Mouse (Mus musculus): ENCODE measurements around the gene Tmem106a. TPM values are rescaled to one million over a fixed set of nuclear protein-coding genes. Genes with fewer than 3 reads are reported as not detected.
"Not testable (repeated sequence)": the region's sequence is repeated elsewhere in the genome, so short reads cannot be mapped to it uniquely, and the experiment has no call there.

Tmem106a gene
- total and polyA plus RNA-seq, 2 experiments from 2014 or later = 5.1 to 5.2 TPM

- no peak for ATAC-seq
- no peak overlapping the region for H3K27ac ChIP-seq
- peaks cover 11% of the 10 kb centered on the region; the same call in 1 of the 2 replicates for H3K4me1 ChIP-seq (ENCODE audit: insufficient read depth, low read length)
- TF ChIP-seq CTCF (IDR thresholded peaks at IDR 0.05; ENCODE audit: low read depth) = no peak
- H3K9me3 ChIP-seq (ENCODE audit: low read length) = no peaks in the 10 kb centered on the region
- no peaks in the 10 kb centered on the region for H3K27me3 ChIP-seq (ENCODE audit: insufficient read depth, low read length)
- no peak for DNase-seq (ENCODE audit: low spot score)
- no peak overlapping the region for H3K4me2 ChIP-seq (ENCODE audit: low read depth, low read length)
- no peak overlapping the region for H3K4me3 ChIP-seq (ENCODE audit: low read length)
- H3K9ac ChIP-seq (replicated peaks; ENCODE audit: low read length) = no peak overlapping the region
- no peaks in the 10 kb centered on the region for H3K36me3 ChIP-seq (ENCODE audit: insufficient read depth, low read length)
- WGBS = 79% methylated on average over 3 of the region's 3 CpGs
These were observed 36.6 kb downstream of the Tmem106a start for GRCm38 (mm10) chr11:101618596-101618995.

- not testable (repeated sequence) for H3K9me3 ChIP-seq (ENCODE audit: low read length); DNase-seq (ENCODE audit: low spot score); H3K27ac ChIP-seq; H3K36me3 ChIP-seq (ENCODE audit: insufficient read depth, low read length); H3K9ac ChIP-seq (replicated peaks; ENCODE audit: low read length); H3K27me3 ChIP-seq (ENCODE audit: insufficient read depth, low read length); H3K4me2 ChIP-seq (ENCODE audit: low read depth, low read length); H3K4me3 ChIP-seq (ENCODE audit: low read length); ATAC-seq
- WGBS = 90% methylated on average over 11 of the region's 11 CpGs
- H3K4me1 ChIP-seq (ENCODE audit: insufficient read depth, low read length) = peaks cover 11% of the 10 kb centered on the region; the same call in 1 of the 2 replicates
These were observed 38.1 kb downstream of the Tmem106a start for GRCm38 (mm10) chr11:101620022-101620655.

GRCm38 (mm10) chr11:101626649-101626994, 44.6 kb downstream of the Tmem106a start:
- H3K4me3 ChIP-seq (ENCODE audit: low read length) = peak overlapping the region; percentile 36
- peak overlapping the region; percentile 28 for H3K9ac ChIP-seq (replicated peaks; ENCODE audit: low read length)
- H3K4me2 ChIP-seq (ENCODE audit: low read depth, low read length) = peak overlapping the region; percentile 86
- H3K27ac ChIP-seq = peak overlapping the region; percentile 94
- peaks cover 5% of the 10 kb centered on the region; the same call in 1 of the 2 replicates for H3K4me1 ChIP-seq (ENCODE audit: insufficient read depth, low read length)
- no peak for TF ChIP-seq CTCF (IDR thresholded peaks at IDR 0.05; ENCODE audit: low read depth)
- 4% methylated on average over 8 of the region's 8 CpGs for WGBS
- H3K27me3 ChIP-seq (ENCODE audit: insufficient read depth, low read length) = no peaks in the 10 kb centered on the region
- peak; percentile 22 for ATAC-seq
- H3K9me3 ChIP-seq (ENCODE audit: low read length) = no peaks in the 10 kb centered on the region
- no peaks in the 10 kb centered on the region for H3K36me3 ChIP-seq (ENCODE audit: insufficient read depth, low read length)
- DNase-seq (ENCODE audit: low spot score) = no peak

DNA sequence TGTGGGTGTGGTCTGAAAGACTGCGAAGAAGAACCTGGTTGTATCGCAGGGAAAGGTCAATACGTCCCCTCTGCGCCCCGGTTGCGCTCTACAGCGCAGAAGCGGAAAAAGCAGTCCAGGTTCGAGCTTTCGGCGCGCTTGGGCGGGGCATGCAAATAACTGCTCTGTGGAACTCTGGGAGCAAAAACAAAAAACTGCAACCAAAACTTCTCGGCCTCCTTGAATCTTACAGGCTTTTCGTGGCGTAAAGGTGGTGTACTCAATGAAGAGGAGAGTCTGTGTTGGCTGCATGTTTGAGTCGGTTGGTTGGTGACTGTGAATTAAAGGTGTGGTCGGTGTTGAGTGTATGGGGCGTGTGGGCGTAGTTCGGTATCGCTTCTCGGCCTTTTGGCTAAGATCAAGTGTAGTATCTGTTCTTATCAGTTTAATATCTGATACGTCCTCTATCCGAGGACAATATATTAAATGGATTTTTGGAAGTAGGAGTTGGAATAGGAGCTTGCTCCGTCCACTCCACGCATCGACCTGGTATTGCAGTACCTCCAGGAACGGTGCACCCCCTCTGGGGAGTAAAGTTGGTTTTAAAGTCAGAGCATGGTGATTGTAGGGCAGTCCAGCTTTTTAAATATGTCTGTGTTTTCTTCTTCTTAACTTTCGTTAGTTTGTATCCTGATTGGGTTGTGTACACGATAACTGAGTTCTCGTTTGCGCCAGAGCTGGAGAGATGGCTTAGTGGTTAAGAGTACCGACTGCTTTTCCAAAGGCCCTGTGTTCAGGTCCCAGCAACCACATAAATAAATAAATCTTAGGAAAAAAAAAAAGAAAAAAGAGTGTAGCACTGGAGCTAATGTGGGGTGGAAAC, 45.2 kb downstream of the Tmem106a start, which contains the start of gene Rdm1:
Gene Rdm1, plus strand, starts transcription at position 201 of the 862 bp plus-strand sequence.
- TF ChIP-seq CTCF (IDR thresholded peaks at IDR 0.05; ENCODE audit: low read depth) = no peak
- Histone ChIP-seq H3K27me3 (ENCODE audit: insufficient read depth, low read length) (no peaks in the 10 kb centered on the region), H3K4me2 (ENCODE audit: low read depth, low read length) (peak within 1 kb of the TSS; percentile 86), H3K4me3 (ENCODE audit: low read length) (peak within 1 kb of the TSS; percentile 55), H3K27ac (peak within 1 kb of the TSS; percentile 94), H3K9me3 (ENCODE audit: low read length) (no peaks in the 10 kb centered on the region), H3K36me3 (ENCODE audit: insufficient read depth, low read length) (no peaks in the 10 kb centered on the region), H3K9ac (replicated peaks; ENCODE audit: low read length) (peak within 1 kb of the TSS; percentile 50), H3K4me1 (ENCODE audit: insufficient read depth, low read length) (peaks cover 5% of the 10 kb centered on the region; the same call in 1 of the 2 replicates)
- DNase-seq (ENCODE audit: low spot score) = peak; percentile 90
- WGBS = under 1% methylated on average over 33 of the region's 34 CpGs
- ATAC-seq = peak; percentile 92

DNA sequence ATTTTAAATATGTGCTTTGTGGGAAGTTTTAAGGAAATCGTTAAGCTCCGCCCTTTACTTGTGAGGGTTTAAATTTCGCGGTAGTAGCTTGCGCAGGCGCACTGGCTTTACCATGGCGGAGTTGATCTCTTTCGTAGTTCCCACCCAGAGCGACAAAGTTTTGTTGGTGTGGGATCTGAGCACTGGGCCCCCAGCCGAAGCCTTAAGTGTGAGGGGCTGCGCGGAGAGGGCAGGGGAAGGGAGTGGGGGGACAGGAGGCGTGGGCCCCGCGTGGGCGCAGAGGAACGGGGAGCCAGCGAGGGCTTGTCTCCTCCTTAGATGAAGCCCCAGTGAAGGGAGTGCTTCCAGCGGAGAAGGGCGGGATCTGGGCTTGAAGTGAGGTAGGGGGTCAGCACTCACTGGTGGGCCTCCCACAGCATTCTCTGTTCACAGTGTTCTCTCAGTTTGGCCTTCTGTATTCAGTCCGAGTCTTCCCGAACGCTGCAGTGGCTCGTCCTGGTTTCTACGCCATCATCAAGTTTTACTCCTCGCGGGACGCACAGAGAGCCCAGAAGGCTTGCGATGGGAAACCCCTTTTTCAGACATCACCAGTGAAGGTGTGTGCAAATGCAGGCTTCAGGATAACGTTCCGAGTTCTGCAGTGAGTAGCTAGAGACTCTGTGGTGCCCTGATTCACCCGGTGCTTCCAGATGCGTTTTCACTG, 46.0 kb downstream of the Tmem106a start:
- DNase-seq (ENCODE audit: low spot score) (peak; percentile 94), ATAC-seq (peak; percentile 70)

DNA sequence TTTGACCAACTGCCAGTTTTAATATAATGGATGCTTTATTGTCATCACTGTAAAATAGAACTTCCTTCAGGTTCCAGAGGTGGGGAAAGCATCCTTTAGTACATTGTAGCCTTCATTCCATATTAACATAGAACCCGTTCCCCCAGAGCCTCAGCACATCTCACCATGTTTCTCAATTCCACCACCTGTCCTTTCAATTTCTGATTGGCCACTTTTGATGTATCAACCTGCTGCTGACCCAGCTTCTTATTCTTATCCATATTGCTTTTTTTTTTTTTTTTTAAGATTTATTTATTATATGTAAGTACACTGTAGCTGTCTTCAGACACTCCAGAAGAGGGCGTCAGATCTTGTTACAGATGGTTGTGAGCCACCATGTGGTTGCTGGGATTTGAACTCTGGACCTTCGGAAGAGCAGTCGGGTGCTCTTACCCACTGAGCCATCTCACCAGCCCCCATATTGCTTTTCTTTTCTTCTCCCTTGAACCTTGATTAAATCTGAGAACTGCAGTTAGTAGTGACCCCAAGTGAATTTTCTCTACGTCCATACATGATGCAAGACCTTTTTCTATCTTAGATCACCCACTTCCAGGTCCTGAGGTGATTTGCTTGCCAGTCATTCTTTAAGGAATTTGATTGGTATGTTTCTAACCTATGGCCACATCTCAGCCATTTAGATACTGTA, 46.8 kb downstream of the Tmem106a start:
- 76% methylated on average over 4 of the region's 5 CpGs for WGBS
- not testable (repeated sequence) for H3K9ac ChIP-seq (replicated peaks; ENCODE audit: low read length); H3K9me3 ChIP-seq (ENCODE audit: low read length); DNase-seq (ENCODE audit: low spot score); H3K36me3 ChIP-seq (ENCODE audit: insufficient read depth, low read length); H3K27me3 ChIP-seq (ENCODE audit: insufficient read depth, low read length); H3K27ac ChIP-seq; H3K4me1 ChIP-seq (ENCODE audit: insufficient read depth, low read length); ATAC-seq
- Histone ChIP-seq H3K4me3 (ENCODE audit: low read length) (peak overlapping the region; percentile 55; the same call in 1 of the 2 replicates), H3K4me2 (ENCODE audit: low read depth, low read length) (peak overlapping the region; percentile 86)

More for the DNA sequence above, 46.0 kb downstream of the Tmem106a start:
- WGBS = under 1% methylated on average over 33 of the region's 33 CpGs
- Histone ChIP-seq H3K4me2 (ENCODE audit: low read depth, low read length) (peak overlapping the region; percentile 86), H3K36me3 (ENCODE audit: insufficient read depth, low read length) (no peaks in the 10 kb centered on the region), H3K9me3 (ENCODE audit: low read length) (no peaks in the 10 kb centered on the region), H3K4me1 (ENCODE audit: insufficient read depth, low read length) (peaks cover 5% of the 10 kb centered on the region; the same call in 1 of the 2 replicates), H3K4me3 (ENCODE audit: low read length) (peak overlapping the region; percentile 55), H3K27ac (peak overlapping the region; percentile 88), H3K9ac (replicated peaks; ENCODE audit: low read length) (peak overlapping the region; percentile 50), H3K27me3 (ENCODE audit: insufficient read depth, low read length) (no peaks in the 10 kb centered on the region)
- no peak for TF ChIP-seq CTCF (IDR thresholded peaks at IDR 0.05; ENCODE audit: low read depth)
